Comparison of ENCODE assay signal across 15 mouse cellular contexts in the genomic region with DNA sequence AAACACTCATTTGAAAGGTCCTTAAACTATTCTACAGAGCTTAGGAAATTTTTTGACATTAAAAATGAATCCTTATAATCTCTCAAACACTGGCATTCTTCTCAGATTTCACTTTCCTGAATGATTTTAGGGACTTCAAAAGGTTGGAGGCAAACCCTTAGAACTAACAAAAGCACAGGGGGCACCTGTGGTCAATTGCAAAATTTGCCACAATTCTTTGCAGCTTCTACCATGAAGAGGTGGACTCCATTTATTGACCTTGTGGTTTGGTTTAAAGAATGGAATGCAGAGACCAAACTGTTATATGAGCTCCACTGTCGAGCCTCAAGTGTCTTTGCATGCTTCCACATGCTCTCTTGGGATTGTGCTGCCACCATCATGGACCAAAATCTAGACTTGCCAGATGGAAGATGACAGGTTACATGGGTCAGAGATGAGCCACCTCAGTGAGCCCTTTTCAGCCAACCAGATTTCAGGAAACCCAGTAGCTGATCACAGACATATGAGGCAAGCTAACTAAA.
"Had no signal": no experiment of that assay in that cellular context is flagged by ENCODE, and none has a peak within 500 bp of the region (broad histone marks: within the 10 kb centered on the region; RNA-seq: fewer than 3 reads in every experiment).

No protein-coding gene starts in this region.

- H3K4me3 ChIP-seq: midbrain, embryonic 10.5 days; midbrain, embryonic 12.5 days; neural tube, embryonic 12.5 days had no signal

- DNase-seq: lung, postnatal 10 days; lung, postnatal 36 days; midbrain, embryonic 14.5 days; right cerebral cortex, adult 18-20 months; right cerebral cortex, postnatal 25 days; right cerebral cortex, postnatal 4 days; spleen, adult 18-20 months; thymus, adult 18-20 months; thymus, postnatal 14 days; thymus, postnatal 36 days had no signal

- H3K36me3 ChIP-seq: midbrain, embryonic 10.5 days; midbrain, embryonic 12.5 days; neural tube, embryonic 12.5 days had no signal

- H3K4me2 ChIP-seq: midbrain, embryonic 12.5 days; neural tube, embryonic 12.5 days had no signal

- H3K9me3 ChIP-seq: midbrain, embryonic 10.5 days; midbrain, embryonic 12.5 days; neural tube, embryonic 12.5 days had no signal

- ATAC-seq: midbrain, embryonic 16.5 days had no signal

- H3K4me1 ChIP-seq: midbrain, embryonic 10.5 days; midbrain, embryonic 12.5 days; neural tube, embryonic 12.5 days had no signal

- H3K9ac ChIP-seq: liver, embryonic 14.5 days; midbrain, embryonic 12.5 days; neural tube, embryonic 12.5 days had no signal

- H3K27me3 ChIP-seq: midbrain, embryonic 12.5 days; neural tube, embryonic 12.5 days had no signal

- H3K27ac ChIP-seq: liver, embryonic 14.5 days; midbrain, embryonic 10.5 days; midbrain, embryonic 12.5 days; neural tube, embryonic 12.5 days had no signal
